Mouse (Mus musculus) spleen, adult 2 months (tissue): ENCODE data around the gene Tnni3. TPM values are rescaled to one million over a fixed set of nuclear protein-coding genes. Genes with fewer than 3 reads are reported as not detected.

ENCODE experiments used
- DNase-seq, 2 experiments: peaks; one replicate each; pipeline versions ENCODE4 v3.0.0 to v3.0.0-alpha.2; 2012 to 2021; ENCODE audit warnings: low spot score in 2 of 2, low read depth in 1 of 2
- H3K27ac ChIP-seq: fragments of 200-500 bp; 2 replicates; pipeline ENCODE4 v1.5.1; 2012; ENCODE audit warnings: low read length, inconsistent platforms; ENCODE audit not compliant: insufficient read depth
- H3K27me3 ChIP-seq: fragments of 200-500 bp; 2 replicates; pipeline ENCODE4 v1.6.1; 2012; ENCODE audit warnings: mild to moderate bottlenecking, moderate library complexity, low read length, inconsistent platforms; ENCODE audit not compliant: control insufficient read depth, insufficient read depth
- H3K36me3 ChIP-seq: fragments of 200-500 bp; 2 replicates; pipeline ENCODE4 v1.6.1; 2012; ENCODE audit warnings: mild to moderate bottlenecking, low read length, inconsistent platforms; ENCODE audit not compliant: control insufficient read depth, insufficient read depth
- H3K4me1 ChIP-seq: fragments of 200-500 bp; 2 replicates; pipeline ENCODE4 v1.6.1; 2011; ENCODE audit warnings: inconsistent platforms; ENCODE audit not compliant: control insufficient read depth, insufficient read depth, insufficient read length
- H3K4me3 ChIP-seq: fragments of 200-500 bp; 2 replicates; pipeline ENCODE4 v1.5.1; 2011; ENCODE audit warnings: mild to moderate bottlenecking, inconsistent platforms; ENCODE audit not compliant: insufficient read depth, insufficient read length; ENCODE audit errors: extremely low read depth
- CTCF ChIP-seq: fragments of 200-500 bp; IDR thresholded peaks from 2 replicates; pipeline ENCODE4 v1.5.1; 2011; ENCODE audit warnings: mild to moderate bottlenecking, inconsistent platforms; ENCODE audit not compliant: insufficient read depth, insufficient read length, insufficient replicate concordance; ENCODE audit errors: extremely low read depth
- POLR2A ChIP-seq: fragments of 200-500 bp; IDR thresholded peaks from 2 replicates; pipeline ENCODE4 v1.6.1; 2011; ENCODE audit warnings: low read depth, low read length, inconsistent platforms
- WGBS: fragments of 180-500 bp; shearing (Covaris S2); methylation state at CpG from one replicate; pipeline ENCODE4 v1.1.7; 2018; 5-methylcytosine and 5-hydroxymethylcytosine counted together
- polyA plus RNA-seq: library from polyadenylated mRNA; depleted of rRNA; stranded (reverse); fragments of >200 nt; gene quantifications from 2 replicates; pipeline ENCODE4 v1.2.3, GENCODE M21; 2012; rRNA removed

Tnni3 gene
- polyA plus RNA-seq, 1 experiment = 5.5 TPM

- TF ChIP-seq POLR2A (no peak), CTCF (no peak)
- no peaks in the 10 kb centered on the region for H3K36me3 ChIP-seq
Measured at GRCm38 (mm10) chr7:4470275-4471178, 53.5 kb downstream of the Tnni3 start.

More at GRCm38 (mm10) chr7:4470275-4471178, 53.5 kb downstream of the Tnni3 start:
- WGBS = 35% methylated on average over 35 of the region's 35 CpGs
- peaks cover 3% of the 10 kb centered on the region; the same call in 1 of the 2 replicates for H3K27me3 ChIP-seq
- H3K4me3 ChIP-seq = no peak overlapping the region; the same call in 1 of the 2 replicates
- no peaks in the 10 kb centered on the region for H3K4me1 ChIP-seq
- no peak for DNase-seq
- H3K27ac ChIP-seq = no peak overlapping the region

Other genes starting within 250 kb of the Tnni3 start
- gene Ncr1, start 186.5 kb downstream of the Tnni3 start, polyA plus RNA-seq = 5.0 and 5.7 TPM in 2 replicates
- gene Gp6, start 126.5 kb downstream of the Tnni3 start, polyA plus RNA-seq = 2.9 and 3.2 TPM in 2 replicates
- gene Rdh13, start 78.6 kb downstream of the Tnni3 start, polyA plus RNA-seq = 6.4 and 7.8 TPM in 2 replicates
- gene Eps8l1, start 63.6 kb downstream of the Tnni3 start, polyA plus RNA-seq = 0.12 and 0.18 TPM in 2 replicates
- gene Ppp1r12c, start 22.5 kb downstream of the Tnni3 start, polyA plus RNA-seq = 92.6 and 98.8 TPM in 2 replicates
- 0.34 and 0.53 TPM in 2 replicates for gene Tnnt1, start 7.8 kb downstream of the Tnni3 start, polyA plus RNA-seq
- 9.6 and 10.4 TPM in 2 replicates for gene Dnaaf3, start 8.2 kb upstream of the Tnni3 start, polyA plus RNA-seq
- 0.21 and 0.34 TPM in 2 replicates for gene Syt5, start 23.3 kb upstream of the Tnni3 start, polyA plus RNA-seq
- gene Ptprh, start 79.8 kb upstream of the Tnni3 start, polyA plus RNA-seq = 0.07 and 0.11 TPM in 2 replicates
- gene Tmem86b, start 107.2 kb upstream of the Tnni3 start, polyA plus RNA-seq = 31.9 and 32.7 TPM in 2 replicates
- gene Ppp6r1, start 134.8 kb upstream of the Tnni3 start, polyA plus RNA-seq = 136 and 159 TPM in 2 replicates
- 32.2 and 37.3 TPM in 2 replicates for gene Hspbp1, start 160.8 kb upstream of the Tnni3 start, polyA plus RNA-seq
- gene Brsk1, start 166.4 kb upstream of the Tnni3 start, polyA plus RNA-seq = 0.84 and 1.3 TPM in 2 replicates
- gene Tmem150b, start 201.0 kb upstream of the Tnni3 start, polyA plus RNA-seq = 3.8 and 3.9 TPM in 2 replicates
- 105 and 138 TPM in 2 replicates for gene Kmt5c, start 215.9 kb upstream of the Tnni3 start, polyA plus RNA-seq
- 14.5 and 44.8 TPM in 2 replicates for gene Cox6b2, start 228.9 kb upstream of the Tnni3 start, polyA plus RNA-seq
- gene Fam71e2, start 247.1 kb upstream of the Tnni3 start, polyA plus RNA-seq = not detected in 2 replicates